Mouse (Mus musculus): ENCODE data around the gene Mocs1.

Mocs1 gene

GRCm38 (mm10) chr17:49481876-49482275 is 53.7 kb downstream of the Mocs1 start:
- DNase-seq (ENCODE audit: low read depth, low spot score): no peak

GRCm38 (mm10) chr17:49484435-49484834 is 56.3 kb downstream of the Mocs1 start:
- DNase-seq (ENCODE audit: low read depth, low spot score): no peak

- DNase-seq (ENCODE audit: low read depth, low spot score): no peak
Measured at GRCm38 (mm10) chr17:49489098-49489497, 60.9 kb downstream of the Mocs1 start.

- DNase-seq (ENCODE audit: low read depth, low spot score): peak; percentile 68
Measured at GRCm38 (mm10) chr17:49493276-49493675, 65.1 kb downstream of the Mocs1 start.

GRCm38 (mm10) chr17:49498169-49498568 is 70.0 kb downstream of the Mocs1 start:
- DNase-seq (ENCODE audit: low read depth, low spot score): peak; percentile 71

- DNase-seq (ENCODE audit: low read depth, low spot score): no peak
Measured at GRCm38 (mm10) chr17:49499635-49500034, 71.5 kb downstream of the Mocs1 start.

- no peak for DNase-seq (ENCODE audit: low read depth, low spot score)
Measured at GRCm38 (mm10) chr17:49500234-49500633, 72.1 kb downstream of the Mocs1 start.

- DNase-seq (ENCODE audit: low read depth, low spot score): no peak
Measured at GRCm38 (mm10) chr17:49503246-49503900, 75.2 kb downstream of the Mocs1 start.
